Mouse (Mus musculus) right cerebral cortex, postnatal 4 days (tissue): ENCODE results near the gene Mindy3.
"Not testable (repeated sequence)": the region's sequence is repeated elsewhere in the genome, so short reads cannot be mapped to it uniquely, and the experiment has no call there.

Experiments
- DNase-seq: peaks from one replicate; pipeline ENCODE4 v3.0.0-alpha.2; 2022

The Mindy3 gene

GRCm38 (mm10) chr2:12419262-12419655, at the start of gene Mindy3:
Gene Mindy3 (minus strand): TSS chr2:12419470.
- DNase-seq, result peak; percentile 84

- DNase-seq, result no peak
Observed at GRCm38 (mm10) chr2:12459732-12460131, 40.5 kb upstream of the Mindy3 start.

- no peak for DNase-seq
Observed at GRCm38 (mm10) chr2:12450108-12450507, 30.8 kb upstream of the Mindy3 start.

GRCm38 (mm10) chr2:12440120-12440519, 20.9 kb upstream of the Mindy3 start:
- DNase-seq, result no peak

GRCm38 (mm10) chr2:12439543-12439942, 20.3 kb upstream of the Mindy3 start:
- DNase-seq, result no peak

- DNase-seq, result no peak
Observed at GRCm38 (mm10) chr2:12438181-12438580, 18.9 kb upstream of the Mindy3 start.

GRCm38 (mm10) chr2:12432055-12432454, 12.8 kb upstream of the Mindy3 start:
- no peak for DNase-seq

- DNase-seq, result no peak
Observed at GRCm38 (mm10) chr2:12424374-12424773, 5.1 kb upstream of the Mindy3 start.

- not testable (repeated sequence) for DNase-seq
Observed at GRCm38 (mm10) chr2:12423426-12423825, 4.2 kb upstream of the Mindy3 start.

GRCm38 (mm10) chr2:12418534-12419261, 572 bp downstream of the Mindy3 start:
- DNase-seq, result peak; percentile 52

- no peak for DNase-seq
Observed at GRCm38 (mm10) chr2:12418121-12418520, 1.1 kb downstream of the Mindy3 start.

GRCm38 (mm10) chr2:12412309-12412708, 7.0 kb downstream of the Mindy3 start:
- no peak for DNase-seq

GRCm38 (mm10) chr2:12411129-12411528, 8.1 kb downstream of the Mindy3 start:
- DNase-seq, result no peak

- DNase-seq, result no peak
Observed at GRCm38 (mm10) chr2:12406737-12407136, 12.5 kb downstream of the Mindy3 start.

- no peak for DNase-seq
Observed at GRCm38 (mm10) chr2:12402469-12402868, 16.8 kb downstream of the Mindy3 start.

- no peak for DNase-seq
Observed at GRCm38 (mm10) chr2:12401137-12401536, 18.1 kb downstream of the Mindy3 start.

GRCm38 (mm10) chr2:12389028-12389427, 30.2 kb downstream of the Mindy3 start:
- no peak for DNase-seq

GRCm38 (mm10) chr2:12388569-12388968, 30.7 kb downstream of the Mindy3 start:
- no peak for DNase-seq

- no peak for DNase-seq
Observed at GRCm38 (mm10) chr2:12384389-12384788, 34.9 kb downstream of the Mindy3 start.

GRCm38 (mm10) chr2:12382650-12383049, 36.6 kb downstream of the Mindy3 start:
- no peak for DNase-seq

- no peak for DNase-seq
Observed at GRCm38 (mm10) chr2:12380233-12380632, 39.0 kb downstream of the Mindy3 start.

- DNase-seq, result no peak
Observed at GRCm38 (mm10) chr2:12378591-12378990, 40.7 kb downstream of the Mindy3 start.

GRCm38 (mm10) chr2:12377024-12377423, 42.2 kb downstream of the Mindy3 start:
- no peak for DNase-seq

GRCm38 (mm10) chr2:12372883-12373282, 46.4 kb downstream of the Mindy3 start:
- DNase-seq, result no peak

GRCm38 (mm10) chr2:12371401-12371800, 47.9 kb downstream of the Mindy3 start:
- no peak for DNase-seq
